In the genomic region with DNA sequence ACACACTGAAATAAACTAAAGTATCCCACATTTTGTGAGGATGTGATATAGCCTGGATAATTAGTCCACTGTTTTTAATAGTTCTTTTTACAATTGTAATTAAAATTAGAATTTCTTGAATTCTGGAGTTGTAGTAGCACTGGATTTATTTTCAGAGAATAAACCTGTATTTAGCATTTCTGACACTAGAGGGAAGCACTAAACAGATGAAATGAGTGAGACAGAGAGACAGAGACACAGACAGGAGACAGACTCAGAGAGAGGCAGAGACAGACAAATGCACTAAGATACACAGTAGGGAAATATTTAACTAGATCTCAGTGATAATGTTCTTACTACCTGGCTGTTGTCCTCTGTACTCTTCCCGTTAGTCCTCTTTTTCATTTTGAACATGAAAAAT, we compare ENCODE assay signal across 10 mouse cellular contexts.
DNase-seq lines count a peak whose midpoint lies in the region; ATAC-seq lines count a peak whose summit lies in the region.
"Had no signal": no experiment of that assay in that cellular context is flagged by ENCODE, and none has a peak within 500 bp of the region (broad histone marks: within the 10 kb centered on the region; RNA-seq: fewer than 3 reads in every experiment).

No protein-coding gene starts in this region.

- 86% methylated on average over 1 of the region's 1 CpGs for WGBS in embryonic facial prominence, embryonic 14.5 days

- H3K4me2 ChIP-seq in embryonic facial prominence, embryonic 14.5 days (ENCODE audit: low read depth, low read length): no peak overlapping the region

- H3K9me3 ChIP-seq in embryonic facial prominence, embryonic 14.5 days (ENCODE audit: control insufficient read depth, low read length): no peaks in the 10 kb centered on the region

- no peak overlapping the region for H3K4me3 ChIP-seq in embryonic facial prominence, embryonic 14.5 days (ENCODE audit: low read depth, low read length)

- H3K4me1 ChIP-seq in embryonic facial prominence, embryonic 14.5 days (ENCODE audit: control insufficient read depth, insufficient read depth, low read length): no peaks in the 10 kb centered on the region

- H3K27me3 ChIP-seq in embryonic facial prominence, embryonic 14.5 days (replicated peaks; ENCODE audit: control insufficient read depth, insufficient read depth, low read length): no peaks in the 10 kb centered on the region

- no peaks in the 10 kb centered on the region for H3K36me3 ChIP-seq in embryonic facial prominence, embryonic 14.5 days (ENCODE audit: control insufficient read depth, insufficient read depth, low read length)

- peak; percentile 57 for DNase-seq in kidney, adult 9 months
- no peak for DNase-seq in kidney, postnatal 10 days
- DNase-seq in A20 (ENCODE audit: low read depth, low spot score): peak; percentile 30
- peak; percentile 48 for DNase-seq in ES-CJ7 (ENCODE audit: low read depth, low spot score)
- peak; percentile 5 for DNase-seq in embryonic facial prominence, embryonic 14.5 days (ENCODE audit: low spot score)
- no peak for DNase-seq in right cerebral cortex, adult 18-20 months
- DNase-seq in frontal cortex, postnatal 25 days (ENCODE audit: low spot score in 2 of 2): no peak
- DNase-seq: adrenal gland, adult 2 months; cerebellum, postnatal 36 days; heart, postnatal 36 days had no signal

- ATAC-seq in embryonic facial prominence, embryonic 14.5 days (ENCODE audit: low read depth): no peak

- no peak overlapping the region for H3K27ac ChIP-seq in embryonic facial prominence, embryonic 14.5 days (replicated peaks; ENCODE audit: low read depth, low read length)

- no peak overlapping the region for H3K9ac ChIP-seq in embryonic facial prominence, embryonic 14.5 days (ENCODE audit: low read depth, low read length)

Comparison
In these comparisons a context has a peak if more than half of its experiments do, and no peak if none do; other contexts are left out.
1. DNase-seq: peak in kidney, adult 9 months (single experiment), A20 (single experiment), ES-CJ7 (single experiment) and embryonic facial prominence, embryonic 14.5 days (single experiment); none in kidney, postnatal 10 days (single experiment), right cerebral cortex, adult 18-20 months (single experiment) and frontal cortex, postnatal 25 days (0 of 2).